Mouse (Mus musculus) embryo, embryonic 10.5 days (tissue): ENCODE measurements around the gene Defb35.
"Not testable (repeated sequence)": the region's sequence is repeated elsewhere in the genome, so short reads cannot be mapped to it uniquely, and the experiment has no call there.

Experiments used
- DNase-seq: peaks from one replicate; pipeline ENCODE4 v3.0.0-alpha.2; 2015; ENCODE audit warnings: low spot score

Defb35 gene

GRCm38 (mm10) chr8:21938052-21938451, at the start of gene Defb35:
Gene Defb35 (plus strand): TSS chr8:21938352.
- DNase-seq, result not testable (repeated sequence)

GRCm38 (mm10) chr8:21906290-21906689, 31.9 kb upstream of the Defb35 start, which contains the start of gene Defb11:
Gene Defb11 (minus strand): TSS chr8:21906412.
- not testable (repeated sequence) for DNase-seq

GRCm38 (mm10) chr8:21911931-21912330, 26.2 kb upstream of the Defb35 start:
- no peak for DNase-seq

- DNase-seq, result no peak
Observed at GRCm38 (mm10) chr8:21912554-21912953, 25.6 kb upstream of the Defb35 start.

GRCm38 (mm10) chr8:21915625-21916024, 22.5 kb upstream of the Defb35 start:
- no peak for DNase-seq

GRCm38 (mm10) chr8:21930754-21931153, 7.4 kb upstream of the Defb35 start:
- DNase-seq, result not testable (repeated sequence)

- DNase-seq, result no peak
Observed at GRCm38 (mm10) chr8:21932610-21933009, 5.5 kb upstream of the Defb35 start, which contains the start of gene Defb15. Gene Defb15 (minus strand): TSS chr8:21932710.

- no peak for DNase-seq
Observed at GRCm38 (mm10) chr8:21946462-21946861, 8.3 kb downstream of the Defb35 start, which contains the start of gene Defb13. Gene Defb13 (plus strand): TSS chr8:21946762.

GRCm38 (mm10) chr8:21947311-21948017, 9.3 kb downstream of the Defb35 start:
- DNase-seq, result no peak

- DNase-seq, result peak; percentile 76
Observed at GRCm38 (mm10) chr8:21955321-21955720, 17.2 kb downstream of the Defb35 start.

- DNase-seq, result no peak
Observed at GRCm38 (mm10) chr8:21956336-21956735, 18.2 kb downstream of the Defb35 start.

GRCm38 (mm10) chr8:21958414-21958813, 20.3 kb downstream of the Defb35 start, which contains the start of gene Fam90a1a:
Gene Fam90a1a (plus strand): TSS chr8:21958714.
- DNase-seq, result no peak

GRCm38 (mm10) chr8:21966646-21967045, 28.5 kb downstream of the Defb35 start:
- DNase-seq, result no peak

- no peak for DNase-seq
Observed at GRCm38 (mm10) chr8:21969475-21969874, 31.3 kb downstream of the Defb35 start, which contains the start of gene Ccdc70. Gene Ccdc70 (plus strand): TSS chr8:21969775.

- DNase-seq, result no peak
Observed at GRCm38 (mm10) chr8:21978193-21978592, 40.0 kb downstream of the Defb35 start.

- peak; percentile 24 for DNase-seq
Observed at GRCm38 (mm10) chr8:21981664-21982337, 43.6 kb downstream of the Defb35 start.
